Mouse (Mus musculus) layer of hippocampus, adult 2 months (tissue): ENCODE measurements around the gene Trim8. TPM values are rescaled to one million over a fixed set of nuclear protein-coding genes. Genes with fewer than 3 reads are reported as not detected.

Experiments
- DNase-seq, 2 experiments: peaks; one replicate each; pipeline ENCODE4 v3.0.0; 2022; ENCODE audit warnings: low spot score in 2 of 2
- H3K27ac ChIP-seq: fragments of 200-600 bp; 2 replicates; pipeline ENCODE4 v1.8.1; 2022
- H3K4me3 ChIP-seq: fragments of 200-600 bp; 2 replicates; pipeline ENCODE4 v1.8.1; 2022; ENCODE audit warnings: mild to moderate bottlenecking
- CTCF ChIP-seq: fragments of 200-600 bp; conservative IDR thresholded peaks from 2 replicates; pipeline ENCODE4 v1.8.1; 2022; ENCODE audit warnings: antibody characterized with exemption, mild to moderate bottlenecking, moderate library complexity
- total RNA-seq, 2 experiments: library from RNA; stranded (reverse); gene quantifications; 2 replicates each; pipeline ENCODE4 v1.2.3; 2021

The Trim8 gene
- total RNA-seq, 2 experiments from 2014 or later = 99.9 to 108 TPM

GRCm38 (mm10) chr19:46502471-46503166 lies 1.1 kb downstream of the Trim8 start:
- Histone ChIP-seq H3K4me3 (peak overlapping the region; percentile 96), H3K27ac (peak overlapping the region; percentile 100)
- DNase-seq = peak; percentile 64
- peak; percentile 68 for TF ChIP-seq CTCF

GRCm38 (mm10) chr19:46503351-46504084 lies 2.0 kb downstream of the Trim8 start:
- Histone ChIP-seq H3K4me3 (peak overlapping the region; percentile 96), H3K27ac (peak overlapping the region; percentile 100)
- no peak for TF ChIP-seq CTCF
- peak in 1 of 2 experiments; percentile 41 for DNase-seq

DNA sequence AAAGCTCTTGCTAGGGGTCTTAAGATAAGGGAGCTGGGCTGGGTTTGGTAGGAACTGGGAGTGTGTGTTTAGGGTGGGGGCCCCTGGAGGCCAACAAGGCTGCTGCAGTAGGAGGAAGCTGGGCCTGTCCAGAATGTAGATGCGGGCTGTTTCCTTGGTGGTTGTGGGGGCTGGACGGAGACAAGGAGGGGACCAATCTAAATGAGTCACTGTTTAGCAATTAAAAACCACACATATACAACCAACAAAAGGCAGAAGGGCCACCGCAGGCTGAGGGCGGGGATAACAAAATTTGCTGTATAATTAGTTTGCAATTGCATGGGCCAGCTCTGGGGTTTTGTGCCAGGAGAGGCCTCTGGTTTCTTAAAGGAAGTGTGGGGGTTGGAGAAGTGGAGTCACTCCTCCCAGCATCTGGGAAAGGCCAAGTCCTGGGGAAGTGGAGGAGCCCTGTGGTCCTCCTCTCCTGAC lies 2.6 kb downstream of the Trim8 start:
- peak; percentile 65 for TF ChIP-seq CTCF
- peak overlapping the region; percentile 100 for H3K27ac ChIP-seq
- no peak for DNase-seq

DNA sequence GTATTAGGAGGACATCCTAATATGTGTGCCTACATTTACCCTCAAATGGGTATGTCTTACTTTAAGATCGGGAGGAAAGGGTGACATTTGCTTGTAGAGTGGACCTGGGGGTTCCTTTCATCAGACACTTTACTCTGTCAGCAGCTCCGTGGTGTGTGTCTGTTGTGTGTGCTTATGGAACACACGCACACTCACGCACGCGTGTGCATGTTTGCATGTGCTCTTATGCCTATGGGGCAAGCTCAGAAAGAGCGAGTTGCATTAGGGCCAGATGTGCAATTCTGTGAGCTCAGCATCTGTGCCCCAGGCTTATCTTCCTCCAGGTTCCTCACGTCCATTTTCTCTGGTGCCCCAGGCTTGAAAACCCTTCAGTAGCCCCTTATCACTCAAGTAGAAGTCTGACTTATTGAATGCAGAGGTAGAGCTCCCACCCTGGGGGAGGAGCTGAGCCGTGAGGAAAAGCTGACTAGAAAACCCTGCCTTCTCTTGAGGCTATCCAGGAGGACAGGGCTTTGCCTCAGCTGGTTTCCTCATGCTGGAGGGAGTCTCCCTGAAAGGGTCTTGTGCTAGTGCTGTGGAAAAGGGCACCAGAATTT lies 3.4 kb downstream of the Trim8 start:
- DNase-seq = no peak
- no peak for TF ChIP-seq CTCF
- H3K4me3 ChIP-seq = peak overlapping the region; percentile 96
- H3K27ac ChIP-seq = peak overlapping the region; percentile 100

More for the DNA sequence above, 2.6 kb downstream of the Trim8 start:
- peak overlapping the region; percentile 96 for H3K4me3 ChIP-seq

- no peak for TF ChIP-seq CTCF
- DNase-seq = no peak
- H3K27ac ChIP-seq = peak overlapping the region; percentile 100
- H3K4me3 ChIP-seq = peak overlapping the region; percentile 96
These were observed 4.3 kb downstream of the Trim8 start for GRCm38 (mm10) chr19:46505646-46506371.

- no peak for TF ChIP-seq CTCF
- peak overlapping the region; percentile 100 for H3K27ac ChIP-seq
- H3K4me3 ChIP-seq = peak overlapping the region; percentile 96
These were observed 4.8 kb downstream of the Trim8 start for GRCm38 (mm10) chr19:46506372-46506717.

DNA sequence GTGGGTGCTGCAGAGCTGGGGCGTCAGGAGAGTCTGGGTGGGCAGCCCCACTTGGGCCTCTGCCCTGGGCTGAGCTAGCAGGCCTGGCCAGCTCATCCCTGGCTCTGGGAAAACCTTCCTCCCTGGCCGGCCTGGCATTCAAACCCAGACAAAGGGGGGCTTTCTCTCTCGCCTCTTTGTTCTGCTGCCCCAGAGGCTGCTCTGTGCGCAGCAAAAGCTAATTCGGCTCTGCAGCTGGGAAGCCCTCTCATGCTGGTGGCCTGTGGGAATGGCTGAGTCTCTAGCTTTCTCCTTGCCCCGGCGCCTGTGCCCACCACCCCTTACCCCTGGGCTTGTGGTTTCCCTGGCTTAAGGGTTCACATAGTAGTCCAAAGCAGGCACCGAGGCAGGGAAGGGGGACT lies 5.7 kb downstream of the Trim8 start:
- peak in 1 of 2 experiments; percentile 67 for DNase-seq
- Histone ChIP-seq H3K4me3 (peak overlapping the region; percentile 96; the same call in 1 of the 2 replicates), H3K27ac (peak overlapping the region; percentile 100)
- TF ChIP-seq CTCF = peak; percentile 34

More at GRCm38 (mm10) chr19:46506372-46506717, 4.8 kb downstream of the Trim8 start:
- DNase-seq = no peak

DNA sequence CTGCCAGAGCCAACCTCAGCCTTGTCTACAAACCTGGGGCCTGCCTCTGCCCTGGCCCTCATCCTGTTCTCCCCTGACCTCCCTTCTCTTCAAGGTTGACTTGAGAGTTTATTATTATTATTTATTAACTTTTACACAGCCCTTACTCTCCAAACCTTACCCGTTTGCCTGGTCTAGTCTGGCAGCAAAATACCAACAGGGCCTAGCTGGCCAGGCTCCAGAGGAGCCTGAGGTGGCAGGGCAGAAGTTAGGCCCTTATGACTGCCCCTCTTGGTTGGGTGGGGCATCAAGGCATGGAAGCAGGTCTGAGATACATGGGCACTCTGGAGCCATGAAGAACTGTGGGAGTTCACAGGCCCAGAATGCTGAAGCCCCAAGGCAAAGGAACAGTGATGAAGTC lies 6.3 kb downstream of the Trim8 start:
- H3K27ac ChIP-seq = peak overlapping the region; percentile 100
- no peak for DNase-seq
- peak overlapping the region; percentile 96; the same call in 1 of the 2 replicates for H3K4me3 ChIP-seq
- no peak for TF ChIP-seq CTCF

DNA sequence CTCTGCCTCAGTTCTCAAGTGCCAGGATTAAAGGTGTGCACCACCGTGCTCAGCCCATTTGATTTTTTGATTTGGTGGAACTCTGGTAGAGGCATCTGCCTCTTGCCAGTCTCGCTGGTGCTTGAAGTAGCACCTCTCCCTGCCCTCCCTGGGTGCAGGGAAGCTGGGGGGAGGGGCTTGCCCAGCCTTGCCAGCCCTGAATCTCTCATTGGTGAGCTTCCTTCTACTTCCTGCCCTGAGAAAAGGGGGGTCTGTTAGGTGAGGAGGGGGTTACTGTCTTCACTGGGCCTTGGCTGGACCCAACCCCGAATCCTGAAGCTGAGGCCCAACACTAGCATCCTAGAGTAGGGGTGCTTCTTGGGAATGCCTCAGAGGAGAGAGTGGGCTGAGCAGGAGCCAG lies 7.2 kb downstream of the Trim8 start:
- Histone ChIP-seq H3K27ac (peak overlapping the region; percentile 100; the same call in 1 of the 2 replicates), H3K4me3 (no peak overlapping the region)
- DNase-seq = no peak
- no peak for TF ChIP-seq CTCF

DNA sequence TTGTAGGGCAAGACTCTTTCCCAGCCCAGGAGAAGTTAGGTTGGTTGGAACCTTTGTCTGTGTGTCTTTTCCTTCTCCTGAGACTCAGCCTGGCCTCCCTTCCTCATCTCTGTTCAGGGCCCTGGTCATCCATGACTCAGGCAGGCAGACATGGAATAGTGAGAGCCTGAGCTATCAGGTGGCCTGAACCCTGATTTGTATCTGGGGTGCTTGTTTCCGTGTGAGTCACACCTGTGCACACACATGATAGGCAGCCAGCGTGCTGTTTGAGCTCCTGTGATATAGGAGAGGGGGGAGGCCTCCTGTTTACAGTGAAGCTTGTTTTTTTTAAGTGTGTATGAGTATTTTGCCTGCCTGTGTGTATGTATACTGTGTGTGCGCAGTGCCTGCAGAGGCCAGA lies 7.7 kb downstream of the Trim8 start:
- Histone ChIP-seq H3K4me3 (no peak overlapping the region), H3K27ac (peak overlapping the region; percentile 100; the same call in 1 of the 2 replicates)
- DNase-seq = no peak
- no peak for TF ChIP-seq CTCF

DNA sequence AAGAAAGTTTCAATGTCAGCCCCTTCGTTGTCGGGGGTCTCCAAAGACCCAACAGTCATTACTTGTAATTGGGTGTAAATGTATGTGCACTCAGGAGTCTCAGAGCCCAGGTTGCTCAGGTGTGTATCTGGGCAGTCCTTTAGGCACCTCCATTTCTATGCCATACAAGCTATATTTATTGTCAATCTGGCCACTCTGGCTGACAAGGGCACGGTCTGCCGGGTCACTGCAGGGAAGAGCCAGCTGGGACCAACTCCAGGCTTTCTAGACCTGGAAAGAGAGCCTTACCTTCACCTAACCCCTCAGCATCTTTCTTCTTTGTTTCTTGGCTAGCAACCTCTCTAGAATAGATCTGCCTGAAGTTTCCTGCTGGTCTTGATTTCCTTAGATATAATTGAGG lies 8.2 kb downstream of the Trim8 start:
- DNase-seq = no peak
- peak overlapping the region; percentile 100; the same call in 1 of the 2 replicates for H3K27ac ChIP-seq
- TF ChIP-seq CTCF = no peak
- H3K4me3 ChIP-seq = no peak overlapping the region

DNA sequence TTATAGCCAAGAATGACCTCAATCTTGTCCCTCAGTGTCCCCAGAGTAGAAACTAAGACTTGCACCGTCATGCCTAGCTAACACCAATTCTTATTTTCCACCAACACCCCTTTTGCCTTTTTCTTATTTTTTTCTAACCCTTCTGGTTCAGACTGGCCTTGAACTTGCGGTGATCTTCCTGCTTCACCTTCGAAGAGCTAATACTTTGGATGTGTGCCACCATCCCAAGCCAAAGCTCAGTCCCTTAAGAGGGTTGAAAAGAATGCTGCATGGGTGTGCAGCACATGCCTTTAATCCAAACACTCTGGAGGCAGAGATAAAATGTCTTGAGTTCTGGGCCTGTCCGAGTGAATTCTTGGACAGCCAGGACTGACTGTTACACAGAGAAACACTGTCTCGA lies 8.9 kb downstream of the Trim8 start:
- DNase-seq = no peak
- Histone ChIP-seq H3K4me3 (no peak overlapping the region), H3K27ac (peak overlapping the region; percentile 43; the same call in 1 of the 2 replicates)
- TF ChIP-seq CTCF = no peak
